Mouse (Mus musculus) C2C12 (cell line): ENCODE data around the gene Hacl1. TPM values are rescaled to one million over a fixed set of nuclear protein-coding genes. Genes with fewer than 3 reads are reported as not detected.

Source experiments
- H3K27me3 ChIP-seq: one replicate; pipeline ENCODE4 v1.6.1; 2011; ENCODE audit not compliant: control insufficient read depth, insufficient read depth, insufficient read length
- H3K36me3 ChIP-seq: one replicate; pipeline ENCODE4 v1.6.1; 2011; ENCODE audit not compliant: control insufficient read depth, insufficient read depth
- H3K4me3 ChIP-seq: one replicate; pipeline ENCODE4 v1.5.1; 2011; ENCODE audit warnings: mild to moderate bottlenecking, control low read depth; ENCODE audit not compliant: poor library complexity, insufficient read depth, severe bottlenecking
- H3K79me2 ChIP-seq: one replicate; pipeline ENCODE4 v1.6.1; 2011; ENCODE audit not compliant: control insufficient read depth, insufficient read depth
- H3K79me3 ChIP-seq: one replicate; pipeline ENCODE4 v1.6.1; 2011; ENCODE audit warnings: low read depth, control low read depth
- H3ac ChIP-seq: one replicate; pipeline ENCODE3; 2011; ENCODE audit warnings: low read depth; ENCODE audit not compliant: control insufficient read depth, insufficient read length
- CEBPB ChIP-seq: IDR thresholded peaks from one replicate; pipeline ENCODE4 v1.6.1; 2011; ENCODE audit warnings: low read depth, mild to moderate bottlenecking, control low read depth, moderate library complexity
- CTCF ChIP-seq: IDR thresholded peaks from one replicate; pipeline ENCODE4 v1.5.1; 2011; ENCODE audit not compliant: control insufficient read depth, insufficient read depth, insufficient read length
- FOSL1 ChIP-seq: IDR thresholded peaks from one replicate; pipeline ENCODE4 v1.8.0; 2011; ENCODE audit warnings: mild to moderate bottlenecking, low read length; ENCODE audit not compliant: poor library complexity, insufficient read depth, severe bottlenecking
- MAX ChIP-seq: IDR thresholded peaks from one replicate; pipeline ENCODE4 v1.6.1; 2011; ENCODE audit warnings: mild to moderate bottlenecking, control low read depth
- MYOD1 ChIP-seq: IDR thresholded peaks from one replicate; pipeline ENCODE4 v1.6.1; 2011; ENCODE audit warnings: low read depth; ENCODE audit not compliant: control insufficient read depth, insufficient read length
- MYOG ChIP-seq: IDR thresholded peaks from one replicate; pipeline ENCODE4 v1.6.1; 2011; ENCODE audit not compliant: control insufficient read depth, insufficient read length; ENCODE audit errors: extremely low read depth
- USF1 ChIP-seq: IDR thresholded peaks from one replicate; pipeline ENCODE4 v1.6.1; 2011; ENCODE audit warnings: low read depth, mild to moderate bottlenecking, control low read depth, moderate library complexity
- polyA plus RNA-seq: library from polyadenylated mRNA; unstranded; fragments of >200 nt; fragmentation: generic; extraction: Trizol; gene quantifications from one replicate; pipeline ENCODE4 v1.2.1, GENCODE M21; 2012; ENCODE audit warnings: missing spikeins

Hacl1 gene
- polyA plus RNA-seq, 1 experiment = 1.4 TPM

DNA sequence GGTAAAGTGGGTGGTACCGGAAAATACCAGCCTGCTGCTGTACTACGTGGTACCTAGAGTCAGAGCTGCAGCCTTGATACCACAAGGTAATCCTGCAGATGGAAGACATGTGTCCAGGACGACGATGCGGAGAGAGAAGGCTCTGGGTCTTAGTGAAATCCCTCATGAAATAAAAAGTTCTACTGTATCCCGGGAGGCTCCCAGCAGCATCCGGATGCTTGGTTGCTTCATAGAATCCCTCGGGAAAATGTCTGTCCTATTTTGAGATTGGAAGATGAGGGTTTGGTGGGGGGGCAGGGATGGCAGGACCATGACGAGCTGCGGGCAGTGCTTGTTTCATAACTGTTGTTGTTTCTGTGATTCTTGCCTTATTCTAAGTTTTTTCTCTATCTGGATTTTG, 6.9 kb upstream of the Hacl1 start:
- Histone ChIP-seq H3K79me3 (no peaks in the 10 kb centered on the region), H3K4me3 (no peak overlapping the region), H3K79me2 (no peaks in the 10 kb centered on the region), H3ac (no peak overlapping the region), H3K36me3 (no peaks in the 10 kb centered on the region), H3K27me3 (no peaks in the 10 kb centered on the region)
- no peak for TF ChIP-seq MAX
- TF ChIP-seq CEBPB = no peak
- no peak for TF ChIP-seq CTCF
- TF ChIP-seq FOSL1 = no peak
- no peak for TF ChIP-seq MYOG
- no peak for TF ChIP-seq USF1
- no peak for TF ChIP-seq MYOD1

DNA sequence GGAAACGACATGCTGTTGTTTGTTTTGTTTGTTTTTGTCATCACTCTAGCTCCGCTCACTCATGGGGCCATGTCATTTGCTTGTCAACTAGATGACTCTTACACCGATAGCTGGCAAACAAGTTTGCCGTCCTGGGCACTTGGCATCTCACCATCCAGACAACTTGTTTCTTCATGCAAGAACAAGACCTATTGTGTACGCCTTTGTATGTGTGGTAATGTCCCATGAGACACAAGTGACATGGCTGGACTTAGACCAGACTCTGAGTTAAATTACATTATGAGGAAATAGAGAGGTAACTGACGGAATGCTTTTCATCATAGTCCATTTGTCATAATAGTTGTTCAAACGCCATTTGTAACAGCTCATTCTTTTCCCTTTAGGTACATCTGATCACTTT, 4.8 kb upstream of the Hacl1 start:
- TF ChIP-seq USF1 = no peak
- no peak for TF ChIP-seq MAX
- no peak for TF ChIP-seq CEBPB
- no peak for TF ChIP-seq CTCF
- no peak for TF ChIP-seq MYOD1
- TF ChIP-seq MYOG = no peak
- no peak for TF ChIP-seq FOSL1
- no peak overlapping the region for H3K4me3 ChIP-seq
- H3K27me3 ChIP-seq = no peaks in the 10 kb centered on the region
- peaks cover 3% of the 10 kb centered on the region for H3K79me3 ChIP-seq
- no peaks in the 10 kb centered on the region for H3K36me3 ChIP-seq
- no peak overlapping the region for H3ac ChIP-seq
- H3K79me2 ChIP-seq = peaks cover 9% of the 10 kb centered on the region

DNA sequence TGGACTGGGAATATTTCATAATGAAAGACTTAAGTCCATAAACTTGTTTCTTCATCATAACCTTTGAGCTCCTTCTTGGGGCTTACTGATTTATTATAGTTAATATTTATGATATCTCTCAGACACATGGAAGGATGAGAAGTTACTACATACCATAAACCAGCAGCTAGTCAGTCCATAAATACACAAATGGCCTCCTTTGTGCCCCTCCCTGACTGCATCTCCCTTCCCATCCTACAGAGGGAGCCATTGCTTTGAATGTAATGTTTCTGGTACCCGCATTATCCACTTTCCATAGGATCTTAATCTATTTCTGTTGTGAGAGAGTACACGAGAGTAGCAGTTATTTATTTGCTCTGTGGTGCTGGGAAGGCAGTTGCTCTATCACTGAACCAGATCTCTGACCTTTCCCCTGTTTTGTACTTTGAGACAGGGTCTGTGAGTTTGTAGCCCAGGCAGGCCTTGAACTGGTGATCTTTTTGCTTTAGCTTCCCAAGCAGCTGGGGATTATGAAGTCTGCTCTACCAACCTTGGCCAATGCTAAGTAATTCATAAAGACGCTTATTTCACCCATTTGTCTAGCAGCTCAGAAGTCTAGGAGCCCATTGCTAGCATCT, 4.0 kb upstream of the Hacl1 start:
- peaks cover 3% of the 10 kb centered on the region for H3K79me3 ChIP-seq
- H3K79me2 ChIP-seq = peaks cover 9% of the 10 kb centered on the region
- H3K27me3 ChIP-seq = no peaks in the 10 kb centered on the region
- H3ac ChIP-seq = no peak overlapping the region
- no peak overlapping the region for H3K4me3 ChIP-seq
- TF ChIP-seq MYOG (no peak), CTCF (peak; percentile 17), CEBPB (no peak), FOSL1 (no peak), MYOD1 (no peak), USF1 (no peak)
- no peaks in the 10 kb centered on the region for H3K36me3 ChIP-seq

DNA sequence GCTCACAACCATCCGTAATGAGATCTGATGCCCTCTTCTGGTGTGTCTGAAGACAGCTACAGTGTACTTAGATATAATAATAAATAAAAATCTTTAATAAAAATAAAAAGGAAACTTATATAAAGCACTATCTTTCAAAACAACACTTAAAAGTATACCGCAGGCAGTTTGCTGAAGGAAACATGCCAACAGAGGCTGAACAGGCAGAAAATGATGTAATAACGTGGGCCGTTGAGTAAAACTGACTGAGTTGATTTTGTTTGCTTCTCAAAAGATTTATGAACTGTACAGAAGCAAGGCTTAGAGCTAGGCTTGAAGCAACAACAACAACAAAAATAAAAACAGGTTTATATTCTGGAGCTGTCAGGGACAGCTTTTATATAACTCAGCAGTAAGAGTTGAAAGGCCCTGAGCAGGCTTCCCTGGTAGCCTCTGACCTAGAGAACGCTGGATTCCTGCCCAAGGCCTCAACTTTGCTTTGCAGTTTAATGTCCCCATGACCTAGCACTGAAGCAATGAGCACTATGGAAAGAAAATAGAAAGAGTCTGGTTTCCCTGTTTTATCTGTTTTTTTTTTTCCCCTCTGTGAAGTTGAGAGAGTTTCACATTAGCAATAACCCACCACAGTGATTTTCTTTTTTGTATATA, 3.2 kb upstream of the Hacl1 start:
- H3K4me3 ChIP-seq = no peak overlapping the region
- H3K27me3 ChIP-seq = no peaks in the 10 kb centered on the region
- no peaks in the 10 kb centered on the region for H3K36me3 ChIP-seq
- H3K79me3 ChIP-seq = peaks cover 3% of the 10 kb centered on the region
- TF ChIP-seq FOSL1 = no peak
- no peak for TF ChIP-seq MYOD1
- no peak for TF ChIP-seq USF1
- no peak for TF ChIP-seq CTCF
- no peak for TF ChIP-seq MYOG
- TF ChIP-seq CEBPB = no peak
- TF ChIP-seq MAX = no peak
- H3K79me2 ChIP-seq = peaks cover 9% of the 10 kb centered on the region
- H3ac ChIP-seq = no peak overlapping the region

GRCm38 (mm10) chr14:31641506-31642155, 545 bp upstream of the Hacl1 start:
- no peaks in the 10 kb centered on the region for H3K27me3 ChIP-seq
- peak overlapping the region; percentile 96 for H3ac ChIP-seq
- TF ChIP-seq MAX (no peak), MYOD1 (no peak), CEBPB (no peak)
- H3K36me3 ChIP-seq = no peaks in the 10 kb centered on the region
- peak overlapping the region; percentile 33 for H3K4me3 ChIP-seq
- H3K79me3 ChIP-seq = peaks cover 3% of the 10 kb centered on the region
- H3K79me2 ChIP-seq = peaks cover 9% of the 10 kb centered on the region

DNA sequence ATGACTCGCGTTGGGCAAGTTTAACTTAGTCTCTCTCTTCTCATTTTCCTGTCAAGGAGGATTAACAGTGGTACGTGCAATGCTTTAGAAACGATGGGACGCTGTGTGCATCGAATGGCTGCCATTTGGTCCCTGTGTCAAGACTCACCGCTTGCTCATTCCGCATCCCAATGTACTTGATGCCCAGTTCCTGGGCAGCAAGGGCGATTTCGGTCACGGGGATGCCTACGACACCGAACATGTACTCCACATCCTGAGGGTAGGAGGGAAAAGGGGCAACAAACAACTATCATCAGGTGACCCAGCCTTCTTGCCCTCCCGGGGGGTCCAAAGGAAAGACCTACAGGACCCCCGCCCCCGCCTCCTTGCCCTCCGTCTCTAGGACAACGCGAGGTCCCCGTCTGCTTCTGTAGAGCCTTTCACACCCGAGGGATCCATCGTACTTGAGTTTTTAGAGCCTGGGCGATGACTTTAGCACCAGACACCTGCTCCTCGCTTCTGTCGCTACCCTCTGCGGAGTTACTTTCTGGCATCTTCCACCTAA, 668 bp downstream of the Hacl1 start, which contains the start of gene Gm49387:
TSS of gene Gm49387 (minus strand) at position 533 of the 544 bp plus-strand sequence.
- Histone ChIP-seq H3K79me3 (peaks cover 3% of the 10 kb centered on the region), H3K27me3 (no peaks in the 10 kb centered on the region), H3K79me2 (peaks cover 9% of the 10 kb centered on the region), H3K36me3 (no peaks in the 10 kb centered on the region), H3K4me3 (peak within 1 kb of the TSS; percentile 33), H3ac (peak within 1 kb of the TSS; percentile 96)
- TF ChIP-seq MYOG (no peak), CTCF (no peak), MAX (no peak), FOSL1 (no peak), MYOD1 (no peak), CEBPB (no peak), USF1 (no peak)
